Mouse (Mus musculus): ENCODE results near the gene Ccser1.

Ccser1 gene

GRCm38 (mm10) chr6:61687002-61687401 lies 506.9 kb downstream of the Ccser1 start:
- peak; percentile 56 for DNase-seq (ENCODE audit: low read depth, low spot score)

GRCm38 (mm10) chr6:61703003-61703402 lies 522.9 kb downstream of the Ccser1 start:
- no peak for DNase-seq (ENCODE audit: low read depth, low spot score)

- DNase-seq (ENCODE audit: low read depth, low spot score) = no peak
Measured at GRCm38 (mm10) chr6:61721220-61721619, 541.1 kb downstream of the Ccser1 start.

- no peak for DNase-seq (ENCODE audit: low read depth, low spot score)
Measured at GRCm38 (mm10) chr6:61729065-61729464, 548.9 kb downstream of the Ccser1 start.

GRCm38 (mm10) chr6:61730088-61730880 lies 550.2 kb downstream of the Ccser1 start:
- no peak for DNase-seq (ENCODE audit: low read depth, low spot score)

- no peak for DNase-seq (ENCODE audit: low read depth, low spot score)
Measured at GRCm38 (mm10) chr6:61746346-61746745, 566.2 kb downstream of the Ccser1 start.

- no peak for DNase-seq (ENCODE audit: low read depth, low spot score)
Measured at GRCm38 (mm10) chr6:61762135-61762534, 582.0 kb downstream of the Ccser1 start.

GRCm38 (mm10) chr6:61763379-61763778 lies 583.3 kb downstream of the Ccser1 start:
- DNase-seq (ENCODE audit: low read depth, low spot score) = no peak

- DNase-seq (ENCODE audit: low read depth, low spot score) = no peak
Measured at GRCm38 (mm10) chr6:61765801-61766200, 585.7 kb downstream of the Ccser1 start.

- DNase-seq (ENCODE audit: low read depth, low spot score) = no peak
Measured at GRCm38 (mm10) chr6:61767151-61767550, 587.0 kb downstream of the Ccser1 start.

GRCm38 (mm10) chr6:61786706-61787105 lies 606.6 kb downstream of the Ccser1 start:
- DNase-seq (ENCODE audit: low read depth, low spot score) = no peak

- DNase-seq (ENCODE audit: low read depth, low spot score) = no peak
Measured at GRCm38 (mm10) chr6:61800889-61801288, 620.8 kb downstream of the Ccser1 start.

GRCm38 (mm10) chr6:61805481-61805880 lies 625.4 kb downstream of the Ccser1 start:
- no peak for DNase-seq (ENCODE audit: low read depth, low spot score)

- DNase-seq (ENCODE audit: low read depth, low spot score) = no peak
Measured at GRCm38 (mm10) chr6:61817716-61818115, 637.6 kb downstream of the Ccser1 start.

- DNase-seq (ENCODE audit: low read depth, low spot score) = no peak
Measured at GRCm38 (mm10) chr6:61876302-61876701, 696.2 kb downstream of the Ccser1 start.

GRCm38 (mm10) chr6:61898238-61898637 lies 718.1 kb downstream of the Ccser1 start:
- DNase-seq (ENCODE audit: low read depth, low spot score) = no peak

GRCm38 (mm10) chr6:61902715-61903114 lies 722.6 kb downstream of the Ccser1 start:
- no peak for DNase-seq (ENCODE audit: low read depth, low spot score)

GRCm38 (mm10) chr6:61912896-61913295 lies 732.8 kb downstream of the Ccser1 start:
- no peak for DNase-seq (ENCODE audit: low read depth, low spot score)

- no peak for DNase-seq (ENCODE audit: low read depth, low spot score)
Measured at GRCm38 (mm10) chr6:61931622-61932021, 751.5 kb downstream of the Ccser1 start.

GRCm38 (mm10) chr6:61936656-61937055 lies 756.5 kb downstream of the Ccser1 start:
- DNase-seq (ENCODE audit: low read depth, low spot score) = no peak

- DNase-seq (ENCODE audit: low read depth, low spot score) = no peak
Measured at GRCm38 (mm10) chr6:61939236-61939635, 759.1 kb downstream of the Ccser1 start.

- peak; percentile 4 for DNase-seq (ENCODE audit: low read depth, low spot score)
Measured at GRCm38 (mm10) chr6:61953703-61954102, 773.6 kb downstream of the Ccser1 start.

- DNase-seq (ENCODE audit: low read depth, low spot score) = no peak
Measured at GRCm38 (mm10) chr6:61976878-61977277, 796.8 kb downstream of the Ccser1 start.

- DNase-seq (ENCODE audit: low read depth, low spot score) = peak; percentile 4
Measured at GRCm38 (mm10) chr6:61978379-61978778, 798.3 kb downstream of the Ccser1 start.
